Comparison of ENCODE assay signal across 10 mouse cellular contexts in the genomic region with DNA sequence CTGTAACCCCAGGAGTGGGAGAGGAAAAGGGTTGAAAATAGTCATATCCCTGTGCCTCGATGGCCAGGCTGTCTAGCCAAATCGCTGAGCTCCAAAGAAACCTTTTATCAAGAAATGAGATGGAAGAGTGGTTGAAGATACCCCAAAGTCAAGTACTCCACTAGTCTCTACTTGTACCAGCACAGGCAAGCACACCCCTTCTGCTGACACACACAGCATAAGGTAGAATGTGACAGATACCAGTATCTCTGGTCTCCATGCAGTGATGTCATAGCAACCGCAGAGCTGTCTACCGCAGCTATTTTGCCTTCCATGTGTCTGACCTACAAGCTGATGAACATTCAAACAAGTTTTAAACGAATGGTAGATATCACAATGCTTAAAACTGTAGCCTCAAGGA. TPM values are rescaled to one million over a fixed set of nuclear protein-coding genes. Genes with fewer than 3 reads are reported as not detected.
DNase-seq lines count a peak whose midpoint lies in the region; ATAC-seq and TF ChIP-seq lines count a peak whose summit lies in the region.
"Had no signal": no experiment of that assay in that cellular context is flagged by ENCODE, and none has a peak within 500 bp of the region (broad histone marks: within the 10 kb centered on the region; RNA-seq: fewer than 3 reads in every experiment).

No protein-coding gene starts in this region.

- H3K27me3 ChIP-seq in lung, embryonic 14.5 days (ENCODE audit: insufficient read depth, low read length), result no peaks in the 10 kb centered on the region
- no peaks in the 10 kb centered on the region for H3K27me3 ChIP-seq in embryonic facial prominence, embryonic 12.5 days
- no peaks in the 10 kb centered on the region for H3K27me3 ChIP-seq in hindbrain, postnatal 0 days (ENCODE audit: insufficient read depth, low read length)
- H3K27me3 ChIP-seq in midbrain, embryonic 14.5 days (ENCODE audit: control insufficient read depth, insufficient read depth, low read length), result no peaks in the 10 kb centered on the region
- H3K27me3 ChIP-seq in lung, postnatal 0 days (replicated peaks; ENCODE audit: insufficient read depth, low read length), result no peaks in the 10 kb centered on the region
- H3K27me3 ChIP-seq: Patski had no signal

- 76% methylated on average over 5 of the region's 5 CpGs for WGBS in lung, embryonic 14.5 days
- whole genome bisulfite sequencing in embryonic facial prominence, embryonic 12.5 days, result 88% methylated on average over 5 of the region's 5 CpGs
- WGBS in hindbrain, postnatal 0 days, result 83% methylated on average over 5 of the region's 5 CpGs
- WGBS in midbrain, embryonic 14.5 days, result 90% methylated on average over 5 of the region's 5 CpGs
- WGBS in lung, postnatal 0 days, result 74% methylated on average over 5 of the region's 5 CpGs

- peak overlapping the region; percentile 95 for H3K9ac ChIP-seq in lung, embryonic 14.5 days
- peak overlapping the region; percentile 79; the same call in 1 of the 2 replicates for H3K9ac ChIP-seq in embryonic facial prominence, embryonic 12.5 days
- H3K9ac ChIP-seq in hindbrain, postnatal 0 days (replicated peaks; ENCODE audit: low read length), result no peak overlapping the region
- no peak overlapping the region for H3K9ac ChIP-seq in midbrain, embryonic 14.5 days (replicated peaks; ENCODE audit: low read length)
- H3K9ac ChIP-seq in lung, postnatal 0 days (replicated peaks; ENCODE audit: low read depth), result no peak overlapping the region

- H3K36me3 ChIP-seq in lung, embryonic 14.5 days (ENCODE audit: insufficient read depth), result peaks cover 54% of the 10 kb centered on the region
- peaks cover 45% of the 10 kb centered on the region for H3K36me3 ChIP-seq in embryonic facial prominence, embryonic 12.5 days
- peaks cover 12% of the 10 kb centered on the region for H3K36me3 ChIP-seq in hindbrain, postnatal 0 days (ENCODE audit: insufficient read depth, low read length)
- H3K36me3 ChIP-seq in midbrain, embryonic 14.5 days (ENCODE audit: control insufficient read depth, insufficient read depth, low read length), result peaks cover 47% of the 10 kb centered on the region
- H3K36me3 ChIP-seq in lung, postnatal 0 days (ENCODE audit: insufficient read depth, low read length), result 0 out of 2 replicates have a peak, but pooled peaks cover 7% of the 10 kb centered on the region

- no peak for ATAC-seq in lung, embryonic 14.5 days (ENCODE audit: insufficient read depth)
- ATAC-seq in embryonic facial prominence, embryonic 12.5 days (ENCODE audit: insufficient number of reproducible peaks, insufficient read depth, low FRiP score, low TSS enrichment), result no peak
- no peak for ATAC-seq in hindbrain, postnatal 0 days
- ATAC-seq in midbrain, embryonic 14.5 days (ENCODE audit: low FRiP score, low TSS enrichment), result no peak
- no peak for ATAC-seq in lung, postnatal 0 days
- ATAC-seq: Patski had no signal

- H3K4me2 ChIP-seq in lung, embryonic 14.5 days, result peak overlapping the region; percentile 89
- H3K4me2 ChIP-seq in embryonic facial prominence, embryonic 12.5 days (replicated peaks), result peak overlapping the region; percentile 80
- H3K4me2 ChIP-seq in hindbrain, postnatal 0 days (ENCODE audit: low read depth, low read length), result peak overlapping the region; percentile 95
- H3K4me2 ChIP-seq in midbrain, embryonic 14.5 days (ENCODE audit: low read length), result peak overlapping the region; percentile 98
- no peak overlapping the region for H3K4me2 ChIP-seq in lung, postnatal 0 days (replicated peaks; ENCODE audit: low read depth, low read length)

- TF ChIP-seq EP300 in lung, postnatal 0 days (IDR thresholded peaks at IDR 0.05), result no peak

- H3K9me3 ChIP-seq in lung, embryonic 14.5 days (ENCODE audit: low read depth, low read length), result no peaks in the 10 kb centered on the region
- no peaks in the 10 kb centered on the region for H3K9me3 ChIP-seq in embryonic facial prominence, embryonic 12.5 days
- no peaks in the 10 kb centered on the region for H3K9me3 ChIP-seq in hindbrain, postnatal 0 days (ENCODE audit: low read length)
- H3K9me3 ChIP-seq in midbrain, embryonic 14.5 days (ENCODE audit: control insufficient read depth, low read length), result no peaks in the 10 kb centered on the region
- no peaks in the 10 kb centered on the region for H3K9me3 ChIP-seq in lung, postnatal 0 days (ENCODE audit: low read length)

- H3K4me3 ChIP-seq in lung, embryonic 14.5 days (ENCODE audit: low read depth, low read length), result peak overlapping the region; percentile 96
- H3K4me3 ChIP-seq in embryonic facial prominence, embryonic 12.5 days, result peak overlapping the region; percentile 92
- H3K4me3 ChIP-seq in hindbrain, postnatal 0 days (ENCODE audit: low read length), result peak overlapping the region; percentile 78; the same call in 1 of the 2 replicates
- H3K4me3 ChIP-seq in midbrain, embryonic 14.5 days (replicated peaks; ENCODE audit: low read depth, low read length), result peak overlapping the region; percentile 52; the same call in 1 of the 2 replicates
- no peak overlapping the region for H3K4me3 ChIP-seq in lung, postnatal 0 days (ENCODE audit: low read depth, low read length)

- H3K27ac ChIP-seq in lung, embryonic 14.5 days (ENCODE audit: low read depth), result no peak overlapping the region
- no peak overlapping the region for H3K27ac ChIP-seq in embryonic facial prominence, embryonic 12.5 days
- H3K27ac ChIP-seq in hindbrain, postnatal 0 days, result no peak overlapping the region
- H3K27ac ChIP-seq in midbrain, embryonic 14.5 days (replicated peaks; ENCODE audit: low read depth, low read length), result no peak overlapping the region
- H3K27ac ChIP-seq in lung, postnatal 0 days (ENCODE audit: low read length), result no peak overlapping the region

- H3K4me1 ChIP-seq in lung, embryonic 14.5 days (ENCODE audit: insufficient read depth), result peaks cover 9% of the 10 kb centered on the region; the same call in 1 of the 2 replicates
- peaks cover 17% of the 10 kb centered on the region for H3K4me1 ChIP-seq in embryonic facial prominence, embryonic 12.5 days
- H3K4me1 ChIP-seq in hindbrain, postnatal 0 days (ENCODE audit: insufficient read depth, low read length), result no peaks in the 10 kb centered on the region
- peaks cover 10% of the 10 kb centered on the region; the same call in 1 of the 2 replicates for H3K4me1 ChIP-seq in midbrain, embryonic 14.5 days (ENCODE audit: control insufficient read depth, insufficient read depth, low read length)
- peaks cover 8% of the 10 kb centered on the region; the same call in 1 of the 2 replicates for H3K4me1 ChIP-seq in lung, postnatal 0 days (ENCODE audit: insufficient read depth, low read depth, low read length)

- no peak for TF ChIP-seq CTCF in lung, embryonic 14.5 days (IDR thresholded peaks at IDR 0.05; ENCODE audit: low read depth)
- no peak for TF ChIP-seq CTCF in hindbrain, postnatal 0 days (IDR thresholded peaks at IDR 0.05; ENCODE audit: low read depth)
- TF ChIP-seq CTCF in lung, postnatal 0 days (IDR thresholded peaks at IDR 0.05), result no peak

- no peak for DNase-seq in lung, embryonic 14.5 days
- DNase-seq in lung, postnatal 25 days (ENCODE audit: low spot score), result no peak
- DNase-seq in hindbrain, postnatal 0 days (ENCODE audit: low spot score), result no peak
- no peak for DNase-seq in midbrain, embryonic 14.5 days
- no peak for DNase-seq in urinary bladder, postnatal 36 days (ENCODE audit: low spot score in 2 of 2)
- no peak for DNase-seq in thymus, adult 18-20 months
- DNase-seq in lung, postnatal 0 days (ENCODE audit: low spot score), result no peak

RNA-seq across cellular contexts. Expression of a gene that starts 2.1 kb away (rescaled TPM):
- polyA plus RNA-seq in lung, embryonic 14.5 days (2014; fragmentation: Nextera tagmentation; extraction: Ambion mirVana), result 281 and 285 TPM in 2 replicates
- 171 and 188 TPM in 2 replicates for polyA plus RNA-seq in embryonic facial prominence, embryonic 12.5 days (2016; fragmentation: Nextera tagmentation; extraction: Ambion mirVana)
- total RNA-seq in hindbrain, postnatal 0 days (2014; rRNA removed), result 54.1 and 69.2 TPM in 2 replicates
- polyA plus RNA-seq in hindbrain, postnatal 0 days (2015; fragmentation: Nextera tagmentation; extraction: Ambion mirVana), result 30.9 and 34.7 TPM in 2 replicates
- polyA plus RNA-seq in midbrain, embryonic 14.5 days (2014; fragmentation: Nextera tagmentation; extraction: Ambion mirVana), result 24.7 and 55.1 TPM in 2 replicates
- 7.3 and 9.8 TPM in 2 replicates for polyA plus RNA-seq in lung, postnatal 0 days (2015; fragmentation: Nextera tagmentation; extraction: Ambion mirVana)

RNA-seq across cellular contexts. Expression of a gene that starts 17.4 kb away (rescaled TPM):
- 64.4 and 72.3 TPM in 2 replicates for polyA plus RNA-seq in lung, embryonic 14.5 days (2014; fragmentation: Nextera tagmentation; extraction: Ambion mirVana)
- 67.0 and 73.0 TPM in 2 replicates for polyA plus RNA-seq in embryonic facial prominence, embryonic 12.5 days (2016; fragmentation: Nextera tagmentation; extraction: Ambion mirVana)
- total RNA-seq in hindbrain, postnatal 0 days (2014; rRNA removed), result 34.9 and 37.2 TPM in 2 replicates
- 68.2 and 70.5 TPM in 2 replicates for polyA plus RNA-seq in hindbrain, postnatal 0 days (2015; fragmentation: Nextera tagmentation; extraction: Ambion mirVana)
- 83.2 and 85.5 TPM in 2 replicates for polyA plus RNA-seq in midbrain, embryonic 14.5 days (2014; fragmentation: Nextera tagmentation; extraction: Ambion mirVana)
- polyA plus RNA-seq in lung, postnatal 0 days (2015; fragmentation: Nextera tagmentation; extraction: Ambion mirVana), result 31.0 and 32.7 TPM in 2 replicates

RNA-seq across cellular contexts. Expression of a gene that starts 43.4 kb away (rescaled TPM):
- 19.2 and 19.9 TPM in 2 replicates for polyA plus RNA-seq in lung, embryonic 14.5 days (2014; fragmentation: Nextera tagmentation; extraction: Ambion mirVana)
- polyA plus RNA-seq in embryonic facial prominence, embryonic 12.5 days (2016; fragmentation: Nextera tagmentation; extraction: Ambion mirVana), result 18.0 and 20.2 TPM in 2 replicates
- 9.2 and 12.1 TPM in 2 replicates for total RNA-seq in hindbrain, postnatal 0 days (2014; rRNA removed)
- polyA plus RNA-seq in hindbrain, postnatal 0 days (2015; fragmentation: Nextera tagmentation; extraction: Ambion mirVana), result 14.2 and 17.3 TPM in 2 replicates
- polyA plus RNA-seq in midbrain, embryonic 14.5 days (2014; fragmentation: Nextera tagmentation; extraction: Ambion mirVana), result 14.2 and 21.6 TPM in 2 replicates
- polyA plus RNA-seq in lung, postnatal 0 days (2015; fragmentation: Nextera tagmentation; extraction: Ambion mirVana), result 8.0 and 8.8 TPM in 2 replicates

RNA-seq across cellular contexts. Expression of a gene that starts 48.2 kb away (rescaled TPM):
- polyA plus RNA-seq in lung, embryonic 14.5 days (2014; fragmentation: Nextera tagmentation; extraction: Ambion mirVana), result 0.12 and 0.16 TPM in 2 replicates
- polyA plus RNA-seq in embryonic facial prominence, embryonic 12.5 days (2016; fragmentation: Nextera tagmentation; extraction: Ambion mirVana), result 0.23 and 0.41 TPM in 2 replicates
- 1.0 and 1.3 TPM in 2 replicates for total RNA-seq in hindbrain, postnatal 0 days (2014; rRNA removed)
- 0.53 and 0.62 TPM in 2 replicates for polyA plus RNA-seq in hindbrain, postnatal 0 days (2015; fragmentation: Nextera tagmentation; extraction: Ambion mirVana)
- polyA plus RNA-seq in midbrain, embryonic 14.5 days (2014; fragmentation: Nextera tagmentation; extraction: Ambion mirVana), result 0.21 and 0.27 TPM in 2 replicates
- not detected in 2 replicates for polyA plus RNA-seq in lung, postnatal 0 days (2015; fragmentation: Nextera tagmentation; extraction: Ambion mirVana)
- total RNA-seq: common myeloid progenitor, adult 5-6 weeks had no signal
- polyA plus RNA-seq: Patski had no signal

Comparison
In these comparisons a context has a peak if more than half of its experiments do, and no peak if none do; other contexts are left out.
1. H3K9ac ChIP-seq: peak in lung, embryonic 14.5 days (single experiment) and embryonic facial prominence, embryonic 12.5 days (single experiment); none in hindbrain, postnatal 0 days (single experiment), midbrain, embryonic 14.5 days (single experiment) and lung, postnatal 0 days (single experiment).